Mouse (Mus musculus): ENCODE results near the gene Sh3bp1. TPM values are rescaled to one million over a fixed set of nuclear protein-coding genes. Genes with fewer than 3 reads are reported as not detected.

The Sh3bp1 gene
- polyA plus RNA-seq, 1 experiment from 2014 or later: 22.7 TPM

DNA sequence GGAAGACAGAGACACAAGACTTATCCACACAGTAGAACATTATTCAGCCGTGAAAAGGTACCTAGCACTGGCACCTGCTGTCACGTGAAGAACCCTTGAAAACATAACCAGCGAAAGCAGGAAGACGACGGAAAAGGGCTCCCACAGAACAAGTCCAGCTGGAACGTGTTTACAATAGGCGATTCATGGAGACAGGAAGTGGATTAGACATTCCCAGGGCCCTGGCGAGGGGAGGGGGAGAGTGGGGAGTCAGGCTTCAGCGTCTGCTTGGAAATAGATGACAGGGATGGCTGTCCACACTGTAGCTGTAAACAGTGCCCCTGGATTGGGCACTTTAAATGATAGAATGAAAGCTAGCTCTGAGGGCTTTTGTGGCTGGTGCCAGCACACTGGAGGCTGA is 31.2 kb upstream of the Sh3bp1 start:
- WGBS: 4% methylated on average over 9 of the region's 9 CpGs
- H3K36me3 ChIP-seq (ENCODE audit: control insufficient read depth, insufficient read depth, low read length): no peaks in the 10 kb centered on the region
- H3K4me2 ChIP-seq (replicated peaks; ENCODE audit: low read depth): peak overlapping the region; percentile 23
- ATAC-seq (ENCODE audit: low FRiP score, low TSS enrichment) (peak; percentile 73), DNase-seq (ENCODE audit: low spot score) (peak; percentile 79)
- H3K9ac ChIP-seq (ENCODE audit: low read length): no peak overlapping the region
- no peaks in the 10 kb centered on the region; the same call in 1 of the 2 replicates for H3K4me1 ChIP-seq (replicated peaks; ENCODE audit: control insufficient read depth, insufficient read depth)
- peak overlapping the region; percentile 87 for H3K27ac ChIP-seq (replicated peaks)
- no peaks in the 10 kb centered on the region for H3K27me3 ChIP-seq (ENCODE audit: control insufficient read depth, insufficient read depth, low read length)
- H3K9me3 ChIP-seq (ENCODE audit: control insufficient read depth, low read length): no peaks in the 10 kb centered on the region
- no peak overlapping the region for H3K4me3 ChIP-seq (ENCODE audit: low read depth, low read length)
- TF ChIP-seq EP300 (optimal IDR thresholded peaks at IDR 0.05) (no peak), CTCF (IDR thresholded peaks at IDR 0.05; ENCODE audit: low read depth) (0 out of 2 replicates have a peak, but pooled peaks have one; percentile 8)

DNA sequence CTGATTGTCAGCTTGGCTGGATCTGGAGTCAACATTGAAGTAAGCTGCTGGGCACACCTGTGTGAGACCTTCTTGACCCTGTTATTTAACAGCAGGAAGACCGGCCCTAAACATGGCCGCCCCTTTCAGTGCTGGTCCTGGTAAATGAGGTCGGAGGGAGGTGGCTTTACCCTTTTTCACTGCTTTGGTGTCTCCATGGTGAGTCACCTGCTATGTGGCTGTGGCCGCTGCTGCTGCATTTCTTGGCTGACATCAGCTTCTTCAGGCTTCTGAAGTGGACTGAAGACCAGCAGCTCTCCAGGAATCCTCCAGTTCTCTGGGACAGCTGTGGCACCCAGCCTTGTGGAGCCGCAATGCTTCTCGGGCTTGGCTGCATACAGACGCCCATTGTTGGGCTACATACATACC is 30.7 kb upstream of the Sh3bp1 start:
- 22% methylated on average over 7 of the region's 7 CpGs for WGBS
- H3K27ac ChIP-seq (replicated peaks): peak overlapping the region; percentile 87
- no peaks in the 10 kb centered on the region for H3K9me3 ChIP-seq (ENCODE audit: control insufficient read depth, low read length)
- no peak overlapping the region for H3K9ac ChIP-seq (ENCODE audit: low read length)
- ATAC-seq (ENCODE audit: low FRiP score, low TSS enrichment) (peak; percentile 78), DNase-seq (ENCODE audit: low spot score) (peak; percentile 66)
- no peaks in the 10 kb centered on the region; the same call in 1 of the 2 replicates for H3K4me1 ChIP-seq (replicated peaks; ENCODE audit: control insufficient read depth, insufficient read depth)
- H3K27me3 ChIP-seq (ENCODE audit: control insufficient read depth, insufficient read depth, low read length): no peaks in the 10 kb centered on the region
- no peaks in the 10 kb centered on the region for H3K36me3 ChIP-seq (ENCODE audit: control insufficient read depth, insufficient read depth, low read length)
- TF ChIP-seq CTCF (IDR thresholded peaks at IDR 0.05; ENCODE audit: low read depth) (no peak), EP300 (optimal IDR thresholded peaks at IDR 0.05) (no peak)
- H3K4me3 ChIP-seq (ENCODE audit: low read depth, low read length): no peak overlapping the region
- peak overlapping the region; percentile 23 for H3K4me2 ChIP-seq (replicated peaks; ENCODE audit: low read depth)

DNA sequence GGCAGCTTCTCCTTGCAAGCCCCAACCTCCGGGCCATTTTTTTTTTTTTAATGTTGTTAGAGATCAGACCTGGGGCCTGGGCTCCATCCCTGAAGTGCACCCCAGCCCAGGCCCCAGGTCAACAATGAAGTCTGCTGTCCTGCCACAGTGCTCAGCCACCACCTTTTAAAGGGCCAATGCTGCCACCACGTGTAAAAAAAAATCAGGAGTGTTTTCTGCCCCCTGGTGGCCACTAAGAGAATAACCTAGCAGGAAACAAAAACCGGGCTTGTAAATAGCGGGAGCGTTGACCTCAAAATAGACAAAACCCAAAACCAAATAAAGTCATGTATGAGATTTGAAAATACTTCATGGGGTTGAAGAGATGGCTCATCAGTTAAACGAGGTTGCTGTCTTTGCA is 29.8 kb upstream of the Sh3bp1 start:
- no peak overlapping the region for H3K4me2 ChIP-seq (replicated peaks; ENCODE audit: low read depth)
- TF ChIP-seq CTCF (IDR thresholded peaks at IDR 0.05; ENCODE audit: low read depth) (peak; percentile 82), EP300 (optimal IDR thresholded peaks at IDR 0.05) (no peak)
- DNase-seq (ENCODE audit: low spot score) (peak; percentile 62), ATAC-seq (ENCODE audit: low FRiP score, low TSS enrichment) (no peak)
- no peak overlapping the region for H3K9ac ChIP-seq (ENCODE audit: low read length)
- WGBS: 30% methylated on average over 6 of the region's 6 CpGs
- H3K36me3 ChIP-seq (ENCODE audit: control insufficient read depth, insufficient read depth, low read length): no peaks in the 10 kb centered on the region
- no peaks in the 10 kb centered on the region; the same call in 1 of the 2 replicates for H3K4me1 ChIP-seq (replicated peaks; ENCODE audit: control insufficient read depth, insufficient read depth)
- no peaks in the 10 kb centered on the region for H3K9me3 ChIP-seq (ENCODE audit: control insufficient read depth, low read length)
- no peaks in the 10 kb centered on the region for H3K27me3 ChIP-seq (ENCODE audit: control insufficient read depth, insufficient read depth, low read length)
- H3K4me3 ChIP-seq (ENCODE audit: low read depth, low read length): no peak overlapping the region
- H3K27ac ChIP-seq (replicated peaks): no peak overlapping the region

DNA sequence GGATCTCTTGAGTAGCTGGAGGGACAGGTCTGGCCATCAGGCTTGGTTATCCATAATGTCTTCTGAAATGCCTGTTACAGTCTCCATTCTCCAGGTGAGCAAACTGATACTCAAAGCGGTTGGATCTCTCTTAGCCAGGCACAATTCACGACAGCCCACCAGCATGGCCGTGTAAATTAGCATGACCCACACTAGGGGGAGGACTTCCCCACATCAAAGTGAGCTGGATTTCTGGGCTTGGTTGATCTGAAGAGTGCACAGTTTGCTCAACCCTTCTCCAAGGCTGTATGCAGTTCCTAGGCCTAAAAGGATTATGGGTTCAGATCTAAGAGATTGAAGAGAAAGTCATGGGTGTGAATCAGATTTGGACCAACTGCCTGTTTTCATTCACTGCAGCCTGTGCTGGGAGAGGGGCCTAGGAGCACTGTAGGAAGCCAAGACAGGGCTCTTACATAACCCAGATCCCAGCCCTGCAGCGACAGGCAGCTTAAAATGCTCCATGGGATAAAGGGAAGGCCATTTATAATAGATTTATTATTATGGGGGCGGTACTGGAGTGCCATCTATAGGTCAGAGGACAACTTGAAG is 27.5 kb upstream of the Sh3bp1 start:
- Histone ChIP-seq H3K27me3 (ENCODE audit: control insufficient read depth, insufficient read depth, low read length) (no peaks in the 10 kb centered on the region), H3K4me3 (ENCODE audit: low read depth, low read length) (no peak overlapping the region), H3K4me1 (replicated peaks; ENCODE audit: control insufficient read depth, insufficient read depth) (no peaks in the 10 kb centered on the region; the same call in none of the 2 replicates), H3K36me3 (ENCODE audit: control insufficient read depth, insufficient read depth, low read length) (no peaks in the 10 kb centered on the region), H3K9ac (ENCODE audit: low read length) (no peak overlapping the region), H3K9me3 (ENCODE audit: control insufficient read depth, low read length) (no peaks in the 10 kb centered on the region), H3K27ac (replicated peaks) (0 out of 2 replicates have a peak overlapping the region, but pooled peaks have one; percentile 4), H3K4me2 (replicated peaks; ENCODE audit: low read depth) (no peak overlapping the region)
- no peak for DNase-seq (ENCODE audit: low spot score)
- TF ChIP-seq CTCF (IDR thresholded peaks at IDR 0.05; ENCODE audit: low read depth) (peak; percentile 56), EP300 (optimal IDR thresholded peaks at IDR 0.05) (no peak)
- WGBS: 36% methylated on average over 5 of the region's 5 CpGs
- no peak for ATAC-seq (ENCODE audit: low FRiP score, low TSS enrichment)

DNA sequence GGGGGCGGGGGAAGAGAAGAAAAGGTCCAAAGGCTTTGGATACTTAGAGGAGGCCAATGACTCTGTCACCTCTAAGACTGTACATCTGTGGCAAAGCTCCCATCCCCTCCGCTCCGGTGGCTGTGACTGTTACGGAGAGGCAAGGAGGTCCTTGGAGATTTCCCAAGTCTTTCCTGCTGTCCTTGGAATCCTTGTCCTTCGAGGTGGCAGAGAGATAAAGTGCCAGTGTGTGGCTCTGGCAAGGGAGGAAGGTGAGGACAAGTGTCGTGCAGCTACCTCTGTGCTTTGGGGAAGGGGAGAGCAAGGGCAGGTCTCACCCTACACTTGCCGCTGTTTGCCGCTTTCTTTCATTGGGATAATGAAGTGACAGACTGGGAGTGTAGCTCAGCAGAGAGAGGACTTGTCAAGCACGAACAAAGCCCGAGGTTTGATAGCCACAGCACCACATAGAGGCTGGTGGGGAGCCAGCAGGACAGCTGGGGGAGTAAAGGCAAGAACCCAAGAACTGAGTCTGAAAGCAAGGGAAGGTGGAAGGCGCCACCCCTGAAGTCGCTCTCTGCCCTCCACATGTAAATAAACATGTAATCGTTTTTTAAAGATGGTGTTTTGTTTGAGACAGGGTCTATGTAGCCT is 25.6 kb upstream of the Sh3bp1 start:
- no peak overlapping the region for H3K4me2 ChIP-seq (replicated peaks; ENCODE audit: low read depth)
- H3K4me1 ChIP-seq (replicated peaks; ENCODE audit: control insufficient read depth, insufficient read depth): no peaks in the 10 kb centered on the region; the same call in 1 of the 2 replicates
- 47% methylated on average over 13 of the region's 13 CpGs for WGBS
- no peaks in the 10 kb centered on the region for H3K27me3 ChIP-seq (ENCODE audit: control insufficient read depth, insufficient read depth, low read length)
- H3K9me3 ChIP-seq (ENCODE audit: control insufficient read depth, low read length): no peaks in the 10 kb centered on the region
- H3K36me3 ChIP-seq (ENCODE audit: control insufficient read depth, insufficient read depth, low read length): no peaks in the 10 kb centered on the region
- no peak overlapping the region for H3K9ac ChIP-seq (ENCODE audit: low read length)
- H3K27ac ChIP-seq (replicated peaks): no peak overlapping the region
- no peak for DNase-seq (ENCODE audit: low spot score)
- H3K4me3 ChIP-seq (ENCODE audit: low read depth, low read length): no peak overlapping the region
- TF ChIP-seq CTCF (IDR thresholded peaks at IDR 0.05; ENCODE audit: low read depth) (peak; percentile 26), EP300 (optimal IDR thresholded peaks at IDR 0.05) (no peak)
- ATAC-seq (ENCODE audit: low FRiP score, low TSS enrichment): no peak

DNA sequence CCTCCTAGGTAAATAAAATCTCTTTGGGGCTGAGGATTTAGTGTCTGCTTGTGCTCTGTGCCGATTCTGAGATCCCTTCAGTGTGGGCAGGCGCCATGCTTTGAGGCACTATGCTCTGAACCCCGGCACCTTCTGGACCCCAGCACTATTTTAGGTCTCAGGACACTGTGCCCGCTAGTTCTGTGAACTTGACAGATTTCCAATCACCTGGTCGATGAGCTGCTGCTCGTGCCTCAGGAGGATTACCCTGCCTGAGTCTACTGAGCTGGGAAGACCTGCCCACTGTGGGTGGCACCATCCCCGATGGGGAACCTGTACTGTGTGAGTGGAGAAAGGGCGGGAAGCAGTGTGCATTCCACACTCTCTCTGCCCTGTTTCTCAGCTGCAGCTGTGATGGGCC is 24.6 kb upstream of the Sh3bp1 start:
- Histone ChIP-seq H3K36me3 (ENCODE audit: control insufficient read depth, insufficient read depth, low read length) (no peaks in the 10 kb centered on the region; the same call in 1 of the 2 replicates), H3K9me3 (ENCODE audit: control insufficient read depth, low read length) (no peaks in the 10 kb centered on the region), H3K4me2 (replicated peaks; ENCODE audit: low read depth) (no peak overlapping the region), H3K4me1 (replicated peaks; ENCODE audit: control insufficient read depth, insufficient read depth) (peaks cover 7% of the 10 kb centered on the region), H3K27me3 (ENCODE audit: control insufficient read depth, insufficient read depth, low read length) (no peaks in the 10 kb centered on the region), H3K4me3 (ENCODE audit: low read depth, low read length) (no peak overlapping the region), H3K9ac (ENCODE audit: low read length) (no peak overlapping the region), H3K27ac (replicated peaks) (peak overlapping the region; percentile 88)
- DNase-seq (ENCODE audit: low spot score) (peak; percentile 45), ATAC-seq (ENCODE audit: low FRiP score, low TSS enrichment) (no peak)
- TF ChIP-seq CTCF (IDR thresholded peaks at IDR 0.05; ENCODE audit: low read depth) (no peak), EP300 (optimal IDR thresholded peaks at IDR 0.05) (no peak)
- WGBS: 65% methylated on average over 8 of the region's 8 CpGs

Data from stomach, postnatal 0 days (tissue).